Mouse (Mus musculus) forebrain, embryonic 12.5 days (tissue): ENCODE measurements around the gene Gsc2. TPM values are rescaled to one million over a fixed set of nuclear protein-coding genes. Genes with fewer than 3 reads are reported as not detected.

Experiments
- ATAC-seq: fragments of 200-750 bp; cut with Nextera tagmentation; 2 replicates; pipeline ENCODE4 v1.8.0; 2017; ENCODE audit warnings: moderate TSS enrichment; ENCODE audit not compliant: low FRiP score
- H3K27ac ChIP-seq: fragments of 300-500 bp; sonication (generic); 2 replicates; pipeline ENCODE4 v1.5.1; 2016; ENCODE audit warnings: mild to moderate bottlenecking
- H3K27me3 ChIP-seq: fragments of 300-500 bp; sonication (generic); 2 replicates; pipeline ENCODE4 v1.6.1; 2016; ENCODE audit warnings: mild to moderate bottlenecking
- H3K36me3 ChIP-seq: fragments of 300-500 bp; sonication (generic); replicated peaks from 2 replicates; pipeline ENCODE4 v1.6.1; 2016; ENCODE audit warnings: mild to moderate bottlenecking
- H3K4me1 ChIP-seq: fragments of 300-500 bp; sonication (generic); 2 replicates; pipeline ENCODE4 v1.6.1; 2016
- H3K4me2 ChIP-seq: fragments of 300-500 bp; sonication (generic); 2 replicates; pipeline ENCODE4 v1.6.1; 2016; ENCODE audit warnings: mild to moderate bottlenecking, moderate library complexity
- H3K4me3 ChIP-seq: fragments of 300-500 bp; sonication (generic); replicated peaks from 2 replicates; pipeline ENCODE4 v1.5.1; 2016; ENCODE audit warnings: mild to moderate bottlenecking
- H3K9ac ChIP-seq: fragments of 300-500 bp; sonication (generic); 2 replicates; pipeline ENCODE4 v1.6.1; 2016; ENCODE audit warnings: mild to moderate bottlenecking
- H3K9me3 ChIP-seq: fragments of 300-500 bp; sonication (generic); 2 replicates; pipeline ENCODE4 v1.6.1; 2016
- WGBS: fragments of 180-500 bp; shearing (Covaris S2); methylation state at CpG from one replicate; pipeline ENCODE4 v1.1.7; 2016; 5-methylcytosine and 5-hydroxymethylcytosine counted together
- polyA plus RNA-seq: library from polyadenylated mRNA; unstranded; fragments of >200 nt; fragmentation: Nextera tagmentation; extraction: Ambion mirVana; gene quantifications from 2 replicates; pipeline ENCODE4 v1.2.1, GENCODE M21; 2016

Gene Gsc2
- polyA plus RNA-seq, 1 experiment from 2014 or later = 0.45 TPM

DNA sequence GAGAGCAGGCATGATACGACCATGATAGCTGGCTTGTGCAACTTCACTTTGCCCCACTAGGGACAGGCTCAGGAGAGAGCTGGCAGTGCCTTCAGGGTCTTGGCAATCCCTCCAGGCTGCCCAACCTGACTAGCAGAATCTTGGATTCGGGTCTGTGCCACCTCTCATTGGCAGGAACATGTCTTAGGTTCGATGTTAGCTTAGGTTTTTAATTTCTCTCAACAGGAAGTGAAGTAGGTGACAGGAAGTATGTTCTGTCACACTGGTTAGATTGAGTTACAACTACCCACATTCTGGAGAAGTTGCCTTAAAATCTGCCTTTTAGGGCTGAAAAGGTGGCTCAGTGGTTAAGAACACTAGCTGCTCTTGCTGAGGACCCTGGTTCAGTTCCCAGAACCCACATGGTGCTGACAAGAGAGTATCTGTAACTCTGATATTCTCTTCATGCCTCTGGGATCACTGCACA lies 19.6 kb upstream of the Gsc2 start:
- Histone ChIP-seq H3K27me3 (peaks cover 60% of the 10 kb centered on the region), H3K27ac (no peak overlapping the region), H3K4me3 (no peak overlapping the region), H3K4me2 (no peak overlapping the region), H3K36me3 (no peaks in the 10 kb centered on the region), H3K4me1 (no peaks in the 10 kb centered on the region), H3K9me3 (no peaks in the 10 kb centered on the region), H3K9ac (no peak overlapping the region)
- ATAC-seq = no peak
- 76% methylated on average over 3 of the region's 3 CpGs for WGBS

DNA sequence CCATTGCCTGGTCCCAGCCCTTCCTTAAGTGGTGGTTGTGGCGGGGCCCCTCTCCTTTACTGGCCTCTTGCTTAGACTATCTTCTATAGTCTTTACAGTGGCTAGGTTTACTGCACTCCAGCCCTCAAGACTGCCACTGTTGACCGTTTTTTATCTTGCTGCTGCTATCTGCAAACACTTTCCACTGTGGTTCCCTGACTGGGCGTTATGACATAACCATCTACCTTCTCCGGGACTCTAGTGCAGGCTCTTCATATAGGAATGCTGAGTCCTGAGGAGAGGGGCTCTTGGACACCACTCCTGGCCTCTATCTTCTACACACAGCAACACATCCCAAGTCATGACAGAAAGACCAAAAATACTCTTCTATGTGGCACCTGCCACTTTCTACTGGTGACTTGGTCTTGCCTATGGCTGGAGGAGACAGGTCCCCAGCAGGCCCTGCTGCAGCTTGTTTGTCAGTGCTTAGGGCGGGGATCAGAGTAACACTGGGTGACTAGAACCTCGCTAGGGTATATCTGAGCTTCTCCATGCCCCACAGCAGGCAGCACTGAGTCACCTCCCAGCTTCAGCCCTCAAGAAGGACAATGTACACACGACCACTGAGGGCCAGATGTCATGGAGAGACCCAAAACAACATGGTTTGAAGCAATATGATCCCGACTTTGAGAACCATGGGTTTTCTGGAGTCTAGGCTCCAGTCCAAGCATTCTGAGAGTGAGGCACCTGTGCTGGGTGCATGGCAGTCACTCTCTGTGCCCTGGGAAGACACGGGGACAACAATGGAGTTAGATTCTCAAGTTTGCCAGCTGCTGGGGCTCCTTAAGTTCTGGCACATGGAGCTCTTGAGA lies 19.0 kb upstream of the Gsc2 start:
- WGBS = 71% methylated on average over 9 of the region's 9 CpGs
- H3K36me3 ChIP-seq = no peaks in the 10 kb centered on the region
- H3K4me2 ChIP-seq = no peak overlapping the region
- peaks cover 5% of the 10 kb centered on the region for H3K4me1 ChIP-seq
- no peak overlapping the region for H3K9ac ChIP-seq
- peaks cover 62% of the 10 kb centered on the region for H3K27me3 ChIP-seq
- H3K9me3 ChIP-seq = no peaks in the 10 kb centered on the region
- no peak overlapping the region for H3K27ac ChIP-seq
- no peak for ATAC-seq
- H3K4me3 ChIP-seq = no peak overlapping the region

DNA sequence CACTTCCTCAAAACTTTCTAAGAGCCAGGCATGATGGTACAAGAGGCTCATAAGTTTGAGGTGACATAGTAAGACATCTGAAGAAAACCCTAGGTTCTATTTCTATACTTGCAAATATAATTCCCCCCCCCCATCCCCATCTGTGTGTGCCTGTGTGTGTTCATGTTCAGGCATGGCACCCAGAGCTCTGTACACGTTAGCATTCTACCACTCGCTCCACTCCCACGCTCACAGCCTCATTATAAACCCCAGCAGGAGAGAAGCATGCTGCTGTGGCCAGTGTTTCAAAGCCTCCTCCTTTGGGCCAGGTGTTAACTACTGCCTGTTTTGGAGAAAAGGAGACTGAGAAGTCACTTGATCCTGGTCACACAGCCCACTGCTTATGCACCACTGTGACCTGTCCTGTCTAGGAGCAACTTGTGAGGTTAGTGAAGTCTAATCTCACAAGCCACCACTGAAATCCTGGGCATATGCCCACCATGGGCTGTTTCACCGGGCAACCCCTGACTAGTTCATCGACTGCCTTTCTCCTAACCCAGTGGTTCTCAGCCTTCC lies 17.1 kb upstream of the Gsc2 start:
- no peaks in the 10 kb centered on the region for H3K9me3 ChIP-seq
- H3K27ac ChIP-seq = no peak overlapping the region
- WGBS = 78% methylated on average over 5 of the region's 5 CpGs
- peaks cover 17% of the 10 kb centered on the region for H3K4me1 ChIP-seq
- H3K9ac ChIP-seq = no peak overlapping the region
- ATAC-seq = no peak
- no peaks in the 10 kb centered on the region for H3K36me3 ChIP-seq
- peaks cover 47% of the 10 kb centered on the region for H3K27me3 ChIP-seq
- no peak overlapping the region for H3K4me3 ChIP-seq
- H3K4me2 ChIP-seq = no peak overlapping the region

DNA sequence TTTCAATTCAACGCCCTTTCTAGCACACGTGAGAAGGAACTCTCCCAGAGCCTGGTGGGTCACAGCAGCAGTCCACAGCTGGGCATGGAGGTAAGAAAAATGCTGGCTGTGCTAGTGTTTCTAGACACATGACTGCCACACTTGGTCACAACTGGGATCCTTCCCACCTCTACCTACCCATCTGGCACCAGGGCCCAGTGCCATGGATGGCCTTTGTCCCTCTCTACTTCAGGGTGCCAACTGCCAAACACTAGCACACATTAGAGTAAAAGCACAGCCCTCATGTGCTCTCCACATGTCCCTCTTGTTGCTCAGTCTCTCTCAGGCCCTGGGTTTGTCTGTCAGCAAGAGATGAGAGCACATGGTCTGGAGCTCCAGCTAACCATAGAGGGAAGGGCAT lies 14.8 kb upstream of the Gsc2 start:
- H3K4me3 ChIP-seq = no peak overlapping the region
- no peak for ATAC-seq
- no peak overlapping the region for H3K4me2 ChIP-seq
- 38% methylated on average over 2 of the region's 2 CpGs for WGBS
- peaks cover 44% of the 10 kb centered on the region for H3K27me3 ChIP-seq
- peaks cover 21% of the 10 kb centered on the region for H3K36me3 ChIP-seq
- H3K9ac ChIP-seq = no peak overlapping the region
- peaks cover 23% of the 10 kb centered on the region for H3K4me1 ChIP-seq
- no peak overlapping the region for H3K27ac ChIP-seq
- no peaks in the 10 kb centered on the region for H3K9me3 ChIP-seq

DNA sequence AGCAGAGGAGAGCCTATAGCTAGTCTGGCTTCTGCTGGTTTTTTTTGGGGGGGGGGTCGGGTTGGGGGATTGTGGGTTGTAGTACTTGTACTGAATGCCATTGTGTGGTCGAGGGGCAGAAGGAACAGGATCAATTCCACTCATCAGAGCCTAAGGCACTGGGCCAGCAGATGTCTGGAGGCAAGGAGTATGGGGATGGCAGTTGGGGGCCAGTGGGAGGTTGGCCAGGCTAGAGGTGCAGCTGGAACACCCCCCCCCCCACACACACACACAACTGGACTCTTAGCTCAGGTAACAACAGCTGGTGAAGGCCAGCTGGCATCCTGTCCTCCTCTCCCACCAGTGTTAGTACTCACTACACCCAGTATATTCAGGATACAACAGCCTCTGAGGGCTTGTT lies 14.4 kb upstream of the Gsc2 start:
- Histone ChIP-seq H3K36me3 (peaks cover 25% of the 10 kb centered on the region), H3K4me1 (peaks cover 23% of the 10 kb centered on the region), H3K4me3 (no peak overlapping the region), H3K9me3 (no peaks in the 10 kb centered on the region), H3K4me2 (peak overlapping the region; percentile 86), H3K27me3 (peaks cover 42% of the 10 kb centered on the region), H3K9ac (no peak overlapping the region), H3K27ac (peak overlapping the region; percentile 80)
- 0% methylated on average over 2 of the region's 2 CpGs for WGBS
- ATAC-seq = no peak; the same call in 1 of the 2 replicates

DNA sequence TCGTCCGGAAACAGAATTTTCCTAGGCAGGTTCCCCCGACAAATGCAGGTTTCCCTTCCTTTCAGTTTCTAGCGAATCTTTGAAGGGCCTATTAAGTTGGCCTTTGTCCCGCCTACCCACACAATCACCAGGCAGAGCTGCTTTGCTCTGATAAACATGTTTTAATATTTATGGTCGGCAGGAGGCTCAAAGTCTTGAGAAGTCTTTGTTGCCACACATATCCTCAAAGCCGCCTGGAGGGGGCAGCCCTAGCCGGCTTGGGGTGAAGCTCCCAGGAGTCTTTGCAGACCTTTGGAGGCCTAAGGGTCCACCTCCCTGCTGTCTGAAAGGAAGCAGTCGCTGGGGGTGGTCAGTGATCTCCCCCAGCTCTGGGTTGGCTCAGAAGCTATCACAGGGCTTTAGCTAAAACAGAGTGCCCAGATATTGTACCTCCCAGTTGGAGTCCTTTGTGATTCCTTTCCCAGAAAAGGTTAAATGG lies 13.8 kb upstream of the Gsc2 start:
- Histone ChIP-seq H3K4me2 (peak overlapping the region; percentile 86), H3K9ac (peak overlapping the region; percentile 74), H3K4me3 (peak overlapping the region; percentile 84), H3K27ac (peak overlapping the region; percentile 80), H3K27me3 (peaks cover 36% of the 10 kb centered on the region), H3K36me3 (peaks cover 25% of the 10 kb centered on the region), H3K9me3 (no peaks in the 10 kb centered on the region), H3K4me1 (peaks cover 23% of the 10 kb centered on the region)
- peak; percentile 31 for ATAC-seq
- under 1% methylated on average over 9 of the region's 9 CpGs for WGBS

DNA sequence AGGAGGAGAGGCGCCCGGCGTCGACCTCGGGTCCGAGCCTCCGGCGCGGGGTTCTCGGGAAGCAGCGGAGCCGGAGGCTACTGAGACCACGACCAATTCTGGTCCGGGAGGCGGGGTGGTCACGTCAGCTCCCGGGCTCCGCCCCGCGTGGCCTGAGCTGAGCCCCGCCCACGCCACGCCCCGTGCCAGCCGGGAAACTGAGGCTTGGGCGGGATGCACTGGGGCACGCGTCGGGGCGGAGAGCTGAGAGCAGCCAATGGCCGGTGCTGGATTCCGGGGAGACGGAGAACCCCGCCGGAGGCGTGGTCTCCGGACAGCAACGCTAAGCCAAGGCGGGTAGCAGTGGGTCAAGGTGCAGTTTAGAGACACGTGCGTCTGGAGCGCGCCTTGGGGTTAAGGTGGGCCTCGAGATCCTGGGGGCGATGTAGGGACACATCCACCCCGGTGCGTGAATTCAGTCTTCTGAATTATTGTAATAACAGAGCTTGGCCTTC lies 13.3 kb upstream of the Gsc2 start, which contains the start of gene Slc25a1:
Gene Slc25a1 (minus strand): TSS at position 133 of the 494 bp plus-strand sequence.
- Histone ChIP-seq H3K4me2 (peak within 1 kb of the TSS; percentile 86), H3K36me3 (peaks cover 25% of the 10 kb centered on the region), H3K9ac (peak within 1 kb of the TSS; percentile 74), H3K27ac (peak within 1 kb of the TSS; percentile 80), H3K4me1 (peaks cover 23% of the 10 kb centered on the region), H3K4me3 (peak within 1 kb of the TSS; percentile 84), H3K9me3 (no peaks in the 10 kb centered on the region), H3K27me3 (peaks cover 31% of the 10 kb centered on the region)
- WGBS = under 1% methylated on average over 47 of the region's 47 CpGs
- ATAC-seq = peak; percentile 90

DNA sequence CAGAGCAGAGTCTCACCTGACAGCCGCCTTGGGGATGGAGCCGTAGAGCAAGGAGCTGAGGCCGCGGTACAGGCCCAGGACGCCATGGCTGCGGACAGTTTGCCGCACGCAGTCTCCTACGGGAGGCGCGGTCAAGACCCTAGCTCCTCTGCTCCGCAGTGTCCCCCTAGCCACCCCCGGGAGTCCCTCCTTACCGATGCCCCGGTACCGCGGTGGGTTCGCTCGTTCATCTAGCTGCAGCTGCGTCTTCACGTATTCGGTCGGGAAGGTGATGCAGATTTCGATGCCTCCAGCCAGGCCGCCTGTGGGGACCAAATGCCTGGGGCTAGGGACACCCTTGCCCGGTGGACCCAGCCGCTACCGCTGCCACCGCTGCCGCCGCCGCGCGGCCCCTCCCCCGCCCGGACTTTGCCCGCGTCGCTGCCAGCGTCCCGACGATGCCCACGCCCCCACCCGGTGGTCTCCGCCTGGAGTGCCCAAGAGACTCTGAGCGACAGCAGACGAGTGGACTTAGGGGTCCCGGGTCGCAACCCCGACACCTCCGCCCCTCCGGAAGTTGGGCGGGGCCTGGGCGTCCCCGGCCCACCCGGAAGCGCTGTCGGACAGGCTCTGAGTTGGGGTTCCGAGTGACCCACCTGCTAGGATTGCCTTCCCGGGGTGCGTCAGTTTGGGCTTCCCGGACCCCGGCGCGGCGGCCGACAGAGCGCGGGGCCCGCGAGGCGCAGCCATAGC lies 12.7 kb upstream of the Gsc2 start:
- no peaks in the 10 kb centered on the region for H3K9me3 ChIP-seq
- H3K4me2 ChIP-seq = peak overlapping the region; percentile 86
- H3K27ac ChIP-seq = peak overlapping the region; percentile 80
- H3K4me3 ChIP-seq = peak overlapping the region; percentile 84
- peak overlapping the region; percentile 74 for H3K9ac ChIP-seq
- under 1% methylated on average over 72 of the region's 72 CpGs for WGBS
- ATAC-seq = peak; percentile 56
- peaks cover 31% of the 10 kb centered on the region for H3K27me3 ChIP-seq
- peaks cover 28% of the 10 kb centered on the region for H3K4me1 ChIP-seq
- H3K36me3 ChIP-seq = peaks cover 25% of the 10 kb centered on the region

DNA sequence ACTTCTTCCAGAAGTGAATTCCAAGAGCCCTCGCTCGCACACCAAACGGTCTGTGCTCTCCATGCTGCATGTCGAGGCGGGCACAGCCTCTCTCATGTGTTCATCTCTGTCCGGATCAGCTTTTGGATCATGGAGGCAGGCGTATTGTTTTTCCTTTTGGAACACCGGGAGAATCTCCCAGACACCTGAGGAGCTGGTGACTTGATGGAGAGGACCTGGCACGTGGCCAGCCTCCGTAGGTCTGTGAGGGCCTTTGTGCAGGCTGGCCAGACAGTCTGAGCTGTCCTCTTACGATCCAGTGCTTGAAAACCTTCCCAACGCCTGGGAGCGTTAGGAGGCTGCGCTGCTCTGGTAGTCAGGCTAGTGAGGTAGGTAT lies 7.3 kb upstream of the Gsc2 start:
- peaks cover 37% of the 10 kb centered on the region for H3K27me3 ChIP-seq

DNA sequence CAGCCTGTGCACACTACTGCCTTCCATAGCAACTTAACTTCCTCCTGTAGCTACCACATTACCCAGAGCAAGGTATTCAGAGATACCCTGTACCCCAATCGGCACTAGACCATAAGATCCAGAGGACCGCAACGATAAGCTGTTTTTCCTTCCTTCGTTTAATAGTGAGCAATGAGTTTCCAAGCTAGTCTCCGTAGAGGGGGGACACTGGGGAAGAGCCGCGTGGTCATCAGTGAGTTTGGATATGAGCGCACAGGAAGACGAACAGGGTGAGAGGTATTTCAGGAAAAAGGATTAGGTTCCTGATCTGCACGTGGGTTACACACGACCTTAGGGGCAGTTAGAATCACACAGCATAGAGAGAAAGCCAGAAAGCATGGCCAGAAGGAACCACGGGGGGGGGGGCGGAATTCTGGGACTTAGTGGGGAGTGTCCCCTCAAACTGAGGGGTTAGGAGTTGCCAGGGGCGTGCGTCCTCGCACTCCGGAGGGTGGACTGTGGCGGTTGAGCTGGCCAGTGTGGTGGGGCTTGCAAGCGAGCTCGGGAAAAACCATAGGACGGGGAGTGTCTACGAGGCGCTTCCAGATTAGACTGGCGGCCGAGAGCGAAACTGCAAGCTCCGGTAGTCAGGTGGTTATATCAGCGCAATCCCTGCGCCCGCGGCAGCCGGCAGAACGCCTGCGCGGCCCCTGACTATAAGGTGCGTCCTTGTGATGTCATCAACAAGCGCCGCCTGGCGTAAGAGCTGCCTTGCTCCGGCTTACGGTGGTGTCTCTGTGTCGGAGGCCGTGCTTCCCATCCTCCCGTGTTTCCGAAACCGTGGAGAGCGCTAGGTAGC lies 6.7 kb upstream of the Gsc2 start:
- peaks cover 26% of the 10 kb centered on the region for H3K4me1 ChIP-seq

More for the DNA sequence above, 7.3 kb upstream of the Gsc2 start:
- Histone ChIP-seq H3K4me3 (peak overlapping the region; percentile 57), H3K27ac (peak overlapping the region; percentile 90), H3K9me3 (no peaks in the 10 kb centered on the region), H3K9ac (peak overlapping the region; percentile 85), H3K4me1 (peaks cover 32% of the 10 kb centered on the region), H3K36me3 (peaks cover 25% of the 10 kb centered on the region), H3K4me2 (peak overlapping the region; percentile 96)
- WGBS = under 1% methylated on average over 14 of the region's 14 CpGs
- peak; percentile 8; the same call in 1 of the 2 replicates for ATAC-seq

DNA sequence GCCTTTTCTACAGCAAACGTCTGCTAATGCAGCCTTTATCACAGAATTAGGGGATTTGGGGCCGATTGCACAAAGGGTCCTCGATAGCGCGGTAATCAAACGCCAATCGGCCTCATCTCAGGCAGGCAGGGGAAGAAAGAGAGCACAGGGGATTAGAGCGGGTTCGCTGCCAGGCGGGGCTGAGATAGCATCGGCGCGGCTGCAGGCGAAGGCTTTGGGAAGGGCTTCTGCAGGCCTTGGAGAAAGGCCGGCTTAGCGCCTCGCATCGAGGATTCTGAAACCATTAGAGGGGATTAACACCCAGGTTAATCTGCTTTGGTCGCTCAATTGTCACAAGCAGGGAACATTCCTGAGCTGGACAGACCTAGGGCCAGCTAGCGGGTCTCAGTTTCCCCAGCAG lies 5.7 kb upstream of the Gsc2 start:
- ATAC-seq = no peak
- 3% methylated on average over 20 of the region's 20 CpGs for WGBS
- peak overlapping the region; percentile 96 for H3K4me2 ChIP-seq
- peak overlapping the region; percentile 67 for H3K9ac ChIP-seq
- peaks cover 24% of the 10 kb centered on the region for H3K4me1 ChIP-seq
- peaks cover 46% of the 10 kb centered on the region for H3K27me3 ChIP-seq
- H3K9me3 ChIP-seq = no peaks in the 10 kb centered on the region
- peak overlapping the region; percentile 14 for H3K4me3 ChIP-seq
- H3K27ac ChIP-seq = 0 out of 2 replicates have a peak overlapping the region, but pooled peaks have one; percentile 19
- H3K36me3 ChIP-seq = peaks cover 14% of the 10 kb centered on the region

More for the DNA sequence above, 6.7 kb upstream of the Gsc2 start:
- H3K9me3 ChIP-seq = no peaks in the 10 kb centered on the region
- peaks cover 42% of the 10 kb centered on the region for H3K27me3 ChIP-seq
- H3K36me3 ChIP-seq = peaks cover 23% of the 10 kb centered on the region
- H3K4me2 ChIP-seq = peak overlapping the region; percentile 96
- 2% methylated on average over 47 of the region's 47 CpGs for WGBS
- ATAC-seq = peak; percentile 97
- H3K27ac ChIP-seq = peak overlapping the region; percentile 90
- peak overlapping the region; percentile 85 for H3K9ac ChIP-seq
- H3K4me3 ChIP-seq = peak overlapping the region; percentile 57
